Mouse (Mus musculus): ENCODE data around the gene Ror2. TPM values are rescaled to one million over a fixed set of nuclear protein-coding genes. Genes with fewer than 3 reads are reported as not detected.

Ror2 gene
- polyA plus RNA-seq, 1 experiment from 2014 or later: 10.2 TPM

DNA sequence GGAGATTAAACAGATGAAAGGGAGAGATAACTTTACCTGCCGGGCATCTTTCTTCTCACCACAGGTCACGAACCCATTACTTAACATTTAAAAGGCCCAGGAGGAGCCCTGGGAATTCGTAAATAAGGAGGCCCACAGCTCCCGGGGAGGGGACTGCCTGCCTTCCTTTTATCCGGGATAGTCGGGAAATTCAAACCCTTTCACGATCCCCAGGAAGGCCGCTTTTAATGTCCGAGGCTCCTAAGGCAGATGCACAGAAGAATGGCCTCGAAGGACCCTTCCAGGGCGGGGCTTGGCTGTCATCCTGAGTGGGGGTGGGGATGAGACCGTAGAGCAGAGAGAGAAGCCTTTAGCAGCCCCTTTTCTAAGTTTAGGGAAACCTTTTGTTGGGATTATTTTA is 51.1 kb downstream of the Ror2 start:
- H3K27me3 ChIP-seq (ENCODE audit: control insufficient read depth, insufficient read depth, low read length): no peaks in the 10 kb centered on the region; the same call in 1 of the 2 replicates
- no peaks in the 10 kb centered on the region for H3K36me3 ChIP-seq (ENCODE audit: control insufficient read depth, insufficient read depth, low read length)
- no peaks in the 10 kb centered on the region for H3K9me3 ChIP-seq (replicated peaks; ENCODE audit: control insufficient read depth, low read length)
- H3K27ac ChIP-seq (ENCODE audit: low read depth, low read length): no peak overlapping the region
- no peak for ATAC-seq (replicated peaks; ENCODE audit: insufficient number of reproducible peaks, low FRiP score, low TSS enrichment)
- no peak overlapping the region for H3K4me2 ChIP-seq
- WGBS (ENCODE audit: insufficient replicate concordance): 11% methylated on average over 12 of the region's 12 CpGs
- no peak overlapping the region for H3K4me3 ChIP-seq (ENCODE audit: low read depth, low read length)
- no peak overlapping the region for H3K9ac ChIP-seq (ENCODE audit: low read depth, low read length)
- H3K4me1 ChIP-seq (ENCODE audit: control insufficient read depth, insufficient read depth, low read length): peaks cover 65% of the 10 kb centered on the region

DNA sequence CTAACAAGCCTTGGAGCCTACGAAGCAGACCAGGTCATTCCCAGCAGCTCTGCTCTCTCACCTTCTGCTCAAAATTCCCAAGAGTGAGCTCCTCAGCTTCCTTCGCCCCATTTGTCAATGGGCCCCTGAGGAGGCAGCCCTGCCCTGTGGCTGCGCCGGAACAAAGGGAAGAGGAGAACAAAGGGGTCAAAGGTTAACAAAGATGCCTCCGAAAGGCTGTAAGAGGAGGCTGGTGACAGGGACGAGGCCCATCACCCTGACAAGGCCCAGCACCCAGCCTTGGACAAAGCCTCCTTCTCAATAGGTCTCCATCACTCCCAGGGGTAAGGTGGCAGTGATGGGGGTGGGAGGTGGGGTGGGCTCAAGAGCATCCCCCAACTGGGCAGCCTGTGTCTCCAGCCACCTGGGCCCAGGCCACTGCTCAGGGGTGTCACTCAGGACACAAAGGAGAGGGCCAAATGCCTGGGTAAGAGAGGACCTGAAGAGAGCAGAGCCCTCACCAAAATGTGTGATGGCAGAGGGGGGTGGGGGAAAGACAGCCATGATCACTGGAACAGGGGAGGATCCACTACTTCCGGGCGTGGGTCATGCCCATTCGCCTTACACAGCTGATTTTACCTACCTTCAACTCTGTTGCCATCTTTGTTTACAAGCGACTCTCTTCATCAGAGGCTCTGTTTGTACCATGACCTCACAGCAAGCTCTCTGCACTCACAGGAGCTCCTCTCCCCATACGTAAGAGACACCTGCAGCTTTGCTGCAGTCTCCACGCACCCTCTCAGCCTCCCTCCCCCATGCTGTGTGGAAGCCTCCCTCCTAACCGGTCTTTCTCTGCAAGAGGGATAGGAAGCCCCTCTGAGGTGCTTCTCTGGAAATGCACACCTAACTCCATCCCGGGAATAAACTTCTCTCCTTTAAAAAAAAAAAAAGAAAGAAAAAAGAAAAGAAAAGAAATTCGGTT is 51.8 kb downstream of the Ror2 start:
- 35% methylated on average over 15 of the region's 15 CpGs for WGBS (ENCODE audit: insufficient replicate concordance)
- no peaks in the 10 kb centered on the region; the same call in 1 of the 2 replicates for H3K27me3 ChIP-seq (ENCODE audit: control insufficient read depth, insufficient read depth, low read length)

DNA sequence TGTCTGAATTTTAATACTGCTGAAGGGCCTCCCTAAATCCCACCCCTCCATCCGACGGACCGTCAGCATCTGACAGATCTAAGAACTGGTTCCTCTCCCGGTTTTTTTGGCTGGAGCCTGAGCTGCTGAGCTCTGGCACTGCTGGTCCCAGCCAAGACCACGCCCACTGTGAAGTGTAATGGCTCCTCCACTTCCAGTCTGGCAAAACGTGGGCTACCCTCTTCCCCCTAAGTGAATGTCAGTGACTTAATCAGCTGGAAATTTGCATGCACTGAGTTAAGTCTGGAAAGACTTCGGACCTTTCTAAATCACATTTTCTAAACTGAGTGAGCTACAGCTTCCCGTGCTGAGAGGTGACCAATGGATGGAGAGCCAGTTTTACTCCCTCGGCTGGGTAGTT is 52.5 kb downstream of the Ror2 start:
- WGBS (ENCODE audit: insufficient replicate concordance): 21% methylated on average over 9 of the region's 9 CpGs
- no peak overlapping the region for H3K4me2 ChIP-seq
- no peak for ATAC-seq (replicated peaks; ENCODE audit: insufficient number of reproducible peaks, low FRiP score, low TSS enrichment)
- no peaks in the 10 kb centered on the region for H3K36me3 ChIP-seq (ENCODE audit: control insufficient read depth, insufficient read depth, low read length)
- no peak overlapping the region; the same call in 1 of the 2 replicates for H3K27ac ChIP-seq (ENCODE audit: low read depth, low read length)
- no peak overlapping the region for H3K4me3 ChIP-seq (ENCODE audit: low read depth, low read length)
- no peaks in the 10 kb centered on the region for H3K9me3 ChIP-seq (replicated peaks; ENCODE audit: control insufficient read depth, low read length)
- no peak overlapping the region for H3K9ac ChIP-seq (ENCODE audit: low read depth, low read length)
- peaks cover 65% of the 10 kb centered on the region for H3K4me1 ChIP-seq (ENCODE audit: control insufficient read depth, insufficient read depth, low read length)
- no peaks in the 10 kb centered on the region; the same call in 1 of the 2 replicates for H3K27me3 ChIP-seq (ENCODE audit: control insufficient read depth, insufficient read depth, low read length)

More for the DNA sequence above, 51.8 kb downstream of the Ror2 start:
- Histone ChIP-seq H3K4me1 (ENCODE audit: control insufficient read depth, insufficient read depth, low read length) (peaks cover 65% of the 10 kb centered on the region), H3K4me2 (no peak overlapping the region), H3K36me3 (ENCODE audit: control insufficient read depth, insufficient read depth, low read length) (no peaks in the 10 kb centered on the region), H3K9ac (ENCODE audit: low read depth, low read length) (no peak overlapping the region), H3K4me3 (ENCODE audit: low read depth, low read length) (no peak overlapping the region), H3K9me3 (replicated peaks; ENCODE audit: control insufficient read depth, low read length) (no peaks in the 10 kb centered on the region), H3K27ac (ENCODE audit: low read depth, low read length) (peak overlapping the region; percentile 54; the same call in 1 of the 2 replicates)
- ATAC-seq (replicated peaks; ENCODE audit: insufficient number of reproducible peaks, low FRiP score, low TSS enrichment): 0 out of 2 replicates have a peak, but pooled peaks have one; percentile 23

DNA sequence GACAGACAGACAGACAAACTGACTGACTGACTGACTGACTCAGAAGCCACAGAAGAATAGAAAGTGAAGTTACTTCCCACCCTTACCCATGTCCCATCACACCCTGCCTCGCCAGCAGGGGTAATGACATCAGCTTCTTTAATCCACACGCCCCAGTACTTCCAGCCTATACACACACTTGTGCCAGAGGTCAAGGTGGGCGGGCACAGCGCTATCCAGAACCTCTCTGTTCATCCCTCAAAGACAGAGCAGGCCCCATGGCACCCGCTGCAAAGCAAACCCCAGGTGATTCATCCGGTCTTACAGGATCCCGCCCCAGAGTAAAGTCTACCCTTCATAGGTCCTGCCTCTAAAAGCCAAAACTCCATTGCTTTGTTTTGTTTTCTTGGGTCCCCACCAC is 53.5 kb downstream of the Ror2 start:
- no peak for ATAC-seq (replicated peaks; ENCODE audit: insufficient number of reproducible peaks, low FRiP score, low TSS enrichment)
- 51% methylated on average over 7 of the region's 7 CpGs for WGBS (ENCODE audit: insufficient replicate concordance)
- H3K9me3 ChIP-seq (replicated peaks; ENCODE audit: control insufficient read depth, low read length): no peaks in the 10 kb centered on the region

DNA sequence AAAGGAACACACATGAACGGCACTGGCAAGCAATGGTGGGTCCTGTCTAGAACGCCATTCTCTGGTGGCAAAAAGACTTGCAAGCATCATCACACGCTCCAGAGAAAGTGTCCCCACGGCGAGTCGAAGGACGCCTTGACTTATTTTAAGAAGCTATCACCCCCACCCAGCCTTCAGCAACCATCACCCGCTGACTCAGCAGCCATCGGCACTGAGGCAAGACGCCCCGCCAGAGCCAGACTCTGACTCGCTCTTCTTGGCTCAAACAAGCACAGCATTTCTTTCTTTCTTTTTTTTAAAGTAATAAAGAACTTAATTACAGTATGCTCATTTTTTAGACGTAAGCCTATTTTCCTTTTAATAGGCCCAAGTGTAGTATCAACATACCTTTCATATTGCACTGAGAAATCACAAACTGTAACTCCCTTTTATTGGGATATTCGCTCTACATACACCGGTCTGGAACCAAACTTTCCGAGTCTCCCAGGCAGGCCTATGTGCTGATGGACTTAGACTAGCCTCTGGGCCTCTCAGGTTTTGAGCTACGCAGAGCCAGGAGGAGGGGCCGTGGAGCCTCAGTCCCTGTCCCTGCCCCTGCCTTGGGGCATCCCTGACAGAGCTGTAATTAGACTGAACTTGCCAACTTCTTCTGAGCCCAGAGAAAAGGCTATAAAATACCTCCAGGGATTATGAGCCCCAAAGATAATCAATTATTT is 55.3 kb downstream of the Ror2 start:
- no peak overlapping the region for H3K4me3 ChIP-seq (ENCODE audit: low read depth, low read length)
- H3K9me3 ChIP-seq (replicated peaks; ENCODE audit: control insufficient read depth, low read length): no peaks in the 10 kb centered on the region
- no peak overlapping the region; the same call in 1 of the 2 replicates for H3K4me2 ChIP-seq
- ATAC-seq (replicated peaks; ENCODE audit: insufficient number of reproducible peaks, low FRiP score, low TSS enrichment): no peak
- WGBS (ENCODE audit: insufficient replicate concordance): 62% methylated on average over 18 of the region's 18 CpGs
- H3K27me3 ChIP-seq (ENCODE audit: control insufficient read depth, insufficient read depth, low read length): no peaks in the 10 kb centered on the region; the same call in 1 of the 2 replicates
- H3K36me3 ChIP-seq (ENCODE audit: control insufficient read depth, insufficient read depth, low read length): no peaks in the 10 kb centered on the region
- H3K9ac ChIP-seq (ENCODE audit: low read depth, low read length): no peak overlapping the region
- H3K27ac ChIP-seq (ENCODE audit: low read depth, low read length): no peak overlapping the region
- peaks cover 61% of the 10 kb centered on the region for H3K4me1 ChIP-seq (ENCODE audit: control insufficient read depth, insufficient read depth, low read length)

More for the DNA sequence above, 53.5 kb downstream of the Ror2 start:
- H3K4me3 ChIP-seq (ENCODE audit: low read depth, low read length): no peak overlapping the region
- peaks cover 64% of the 10 kb centered on the region for H3K4me1 ChIP-seq (ENCODE audit: control insufficient read depth, insufficient read depth, low read length)
- no peak overlapping the region for H3K9ac ChIP-seq (ENCODE audit: low read depth, low read length)
- H3K27ac ChIP-seq (ENCODE audit: low read depth, low read length): no peak overlapping the region
- H3K36me3 ChIP-seq (ENCODE audit: control insufficient read depth, insufficient read depth, low read length): no peaks in the 10 kb centered on the region
- H3K4me2 ChIP-seq: no peak overlapping the region
- no peaks in the 10 kb centered on the region; the same call in 1 of the 2 replicates for H3K27me3 ChIP-seq (ENCODE audit: control insufficient read depth, insufficient read depth, low read length)

DNA sequence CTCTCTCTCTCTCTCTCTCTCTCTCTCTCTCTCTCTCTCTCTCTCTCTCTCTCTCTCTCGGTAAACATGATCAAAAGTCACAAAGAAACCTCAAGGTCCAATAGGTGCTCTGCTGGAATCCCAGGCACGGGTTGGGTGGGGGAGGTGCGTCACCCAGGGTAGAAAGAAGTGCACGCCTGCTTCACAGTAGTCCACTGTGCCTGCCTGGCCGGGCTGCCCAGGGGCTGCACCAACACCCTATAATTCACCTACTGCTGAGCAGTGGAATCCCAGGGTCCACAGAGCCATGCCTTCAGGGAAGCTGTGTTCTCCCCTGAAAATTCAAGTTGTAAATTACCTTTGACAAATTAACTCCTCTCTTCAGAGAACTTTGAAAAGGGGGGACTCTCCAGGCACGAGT is 58.9 kb downstream of the Ror2 start:
- WGBS (ENCODE audit: insufficient replicate concordance): 36% methylated on average over 5 of the region's 6 CpGs
- Histone ChIP-seq H3K36me3 (ENCODE audit: control insufficient read depth, insufficient read depth, low read length) (no peaks in the 10 kb centered on the region), H3K4me3 (ENCODE audit: low read depth, low read length) (no peak overlapping the region), H3K27ac (ENCODE audit: low read depth, low read length) (peak overlapping the region; percentile 62), H3K4me2 (peak overlapping the region; percentile 37), H3K27me3 (ENCODE audit: control insufficient read depth, insufficient read depth, low read length) (no peaks in the 10 kb centered on the region), H3K9ac (ENCODE audit: low read depth, low read length) (no peak overlapping the region), H3K9me3 (replicated peaks; ENCODE audit: control insufficient read depth, low read length) (no peaks in the 10 kb centered on the region), H3K4me1 (ENCODE audit: control insufficient read depth, insufficient read depth, low read length) (peaks cover 33% of the 10 kb centered on the region)
- no peak for ATAC-seq (replicated peaks; ENCODE audit: insufficient number of reproducible peaks, low FRiP score, low TSS enrichment)

DNA sequence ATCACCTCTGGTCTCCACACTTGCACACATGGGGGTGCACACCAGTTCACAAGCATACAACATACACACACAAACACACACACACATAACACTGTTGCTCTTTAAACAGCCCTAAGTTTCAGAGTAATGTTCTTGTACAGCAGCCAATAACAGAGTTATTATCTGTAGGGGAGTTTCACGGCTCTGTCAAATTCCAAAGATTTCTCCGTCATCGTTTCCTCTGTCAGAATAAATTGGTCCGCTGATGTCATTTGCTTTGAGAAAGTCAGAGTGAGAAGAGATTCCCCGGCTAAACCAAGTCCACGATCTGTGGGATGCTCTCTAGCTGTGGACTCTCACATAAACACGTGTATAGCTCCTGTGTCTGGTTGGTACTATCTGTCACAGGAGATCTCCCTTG is 59.5 kb downstream of the Ror2 start:
- peaks cover 27% of the 10 kb centered on the region for H3K4me1 ChIP-seq (ENCODE audit: control insufficient read depth, insufficient read depth, low read length)
- WGBS (ENCODE audit: insufficient replicate concordance): 46% methylated on average over 7 of the region's 7 CpGs
- peak overlapping the region; percentile 62 for H3K27ac ChIP-seq (ENCODE audit: low read depth, low read length)
- peak overlapping the region; percentile 37 for H3K4me2 ChIP-seq
- 0 out of 2 replicates have a peak overlapping the region, but pooled peaks have one; percentile 22 for H3K9ac ChIP-seq (ENCODE audit: low read depth, low read length)
- no peaks in the 10 kb centered on the region for H3K36me3 ChIP-seq (ENCODE audit: control insufficient read depth, insufficient read depth, low read length)
- H3K4me3 ChIP-seq (ENCODE audit: low read depth, low read length): no peak overlapping the region
- no peaks in the 10 kb centered on the region for H3K27me3 ChIP-seq (ENCODE audit: control insufficient read depth, insufficient read depth, low read length)
- H3K9me3 ChIP-seq (replicated peaks; ENCODE audit: control insufficient read depth, low read length): no peaks in the 10 kb centered on the region
- ATAC-seq (replicated peaks; ENCODE audit: insufficient number of reproducible peaks, low FRiP score, low TSS enrichment): no peak

DNA sequence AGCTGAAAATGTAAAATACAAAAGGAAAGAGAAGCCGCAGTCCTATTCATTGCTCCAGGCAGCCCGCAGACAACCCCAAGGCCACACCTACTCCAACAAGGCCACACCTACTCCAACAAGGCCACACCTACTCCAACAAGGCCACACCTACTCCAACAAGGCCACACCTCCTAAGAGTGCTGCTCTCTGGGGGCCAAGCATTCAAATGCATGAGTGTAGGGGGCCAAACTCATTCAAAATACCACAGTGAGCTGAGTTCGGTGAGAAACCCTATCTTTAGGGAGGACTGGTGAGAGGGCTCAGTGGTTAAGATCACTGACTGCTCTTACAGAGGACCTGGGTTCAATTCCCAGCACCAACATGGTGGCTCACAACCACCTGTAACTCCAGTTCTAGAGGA is 60.0 kb downstream of the Ror2 start:
- Histone ChIP-seq H3K9me3 (replicated peaks; ENCODE audit: control insufficient read depth, low read length) (no peaks in the 10 kb centered on the region), H3K36me3 (ENCODE audit: control insufficient read depth, insufficient read depth, low read length) (no peaks in the 10 kb centered on the region), H3K27me3 (ENCODE audit: control insufficient read depth, insufficient read depth, low read length) (no peaks in the 10 kb centered on the region), H3K9ac (ENCODE audit: low read depth, low read length) (no peak overlapping the region), H3K4me3 (ENCODE audit: low read depth, low read length) (no peak overlapping the region), H3K4me1 (ENCODE audit: control insufficient read depth, insufficient read depth, low read length) (peaks cover 25% of the 10 kb centered on the region), H3K27ac (ENCODE audit: low read depth, low read length) (0 out of 2 replicates have a peak overlapping the region, but pooled peaks have one; percentile 62), H3K4me2 (no peak overlapping the region)
- ATAC-seq (replicated peaks; ENCODE audit: insufficient number of reproducible peaks, low FRiP score, low TSS enrichment): no peak
- 95% methylated on average over 3 of the region's 3 CpGs for WGBS (ENCODE audit: insufficient replicate concordance)

Measured in heart, embryonic 11.5 days (tissue).